ENCODE assay signal across 17 mouse cellular contexts in the genomic region with DNA sequence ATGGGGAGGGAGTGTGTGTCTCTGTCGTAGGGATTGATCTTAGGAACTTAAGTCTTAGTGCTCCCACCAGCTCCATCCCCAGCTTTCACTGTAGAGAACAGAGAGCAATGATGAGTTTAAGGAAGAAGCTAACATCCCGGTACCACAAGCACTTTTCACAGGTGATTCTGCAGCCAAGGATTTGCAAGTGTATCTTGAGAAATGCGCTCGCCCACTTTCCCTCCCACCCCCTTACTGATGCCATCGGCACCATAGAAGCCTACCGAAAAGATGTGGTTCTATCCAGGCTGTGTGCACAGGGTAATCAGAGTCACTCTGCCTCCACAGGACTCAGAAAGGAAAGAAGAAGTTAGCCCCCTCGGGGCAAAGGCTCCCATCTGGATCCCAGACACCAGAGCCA.
"Had no signal": no experiment of that assay in that cellular context is flagged by ENCODE, and none has a peak within 500 bp of the region (broad histone marks: within the 10 kb centered on the region; RNA-seq: fewer than 3 reads in every experiment).

No protein-coding gene starts in this region.

- H3K27ac ChIP-seq: liver, embryonic 14.5 days; midbrain, embryonic 10.5 days; midbrain, embryonic 12.5 days; neural tube, embryonic 13.5 days; neural tube, embryonic 15.5 days had no signal

- H3K4me3 ChIP-seq: midbrain, embryonic 10.5 days; midbrain, embryonic 12.5 days; myocyte; neural tube, embryonic 13.5 days; neural tube, embryonic 15.5 days had no signal

- H3K4me2 ChIP-seq: lung, embryonic 14.5 days; midbrain, embryonic 12.5 days; neural tube, embryonic 13.5 days; neural tube, embryonic 15.5 days had no signal

- ATAC-seq: midbrain, embryonic 16.5 days had no signal

- H3K9me3 ChIP-seq: midbrain, embryonic 10.5 days; midbrain, embryonic 12.5 days; neural tube, embryonic 13.5 days; neural tube, embryonic 15.5 days had no signal

- H3K27me3 ChIP-seq: midbrain, embryonic 12.5 days; neural tube, embryonic 13.5 days; neural tube, embryonic 15.5 days had no signal

- DNase-seq: lung, adult 18-20 months; lung, embryonic 14.5 days; lung, postnatal 10 days; lung, postnatal 4 days; midbrain, embryonic 14.5 days; retina, postnatal 1 day; spleen, adult 18-20 months; thymus, adult 2 months; thymus, postnatal 25 days; thymus, postnatal 4 days had no signal

- H3K36me3 ChIP-seq: midbrain, embryonic 12.5 days; neural tube, embryonic 15.5 days had no signal

- H3K9ac ChIP-seq: liver, embryonic 14.5 days; lung, embryonic 14.5 days; midbrain, embryonic 12.5 days; neural tube, embryonic 13.5 days; neural tube, embryonic 15.5 days had no signal
